Mouse (Mus musculus) MEL (cell line): ENCODE measurements around the gene Dnase1l3. TPM values are rescaled to one million over a fixed set of nuclear protein-coding genes. Genes with fewer than 3 reads are reported as not detected.
A peak's percentile ranks its signal among the peaks of the same experiment; 100 is the strongest.

Experiments
- DNase-seq: peaks from one replicate; pipeline ENCODE4 v3.0.0; 2011; ENCODE audit warnings: low read depth, low spot score
- H3K27ac ChIP-seq: 2 replicates; pipeline ENCODE4 v1.5.1; 2012; ENCODE audit warnings: low read depth, mild to moderate bottlenecking, control low read depth, low read length, moderate library complexity; ENCODE audit not compliant: control insufficient read depth
- H3K27me3 ChIP-seq, 2 experiments: fragments of 150-350 bp in 1 of 2; sonication (generic) in 1 of 2; 2 replicates each; pipeline ENCODE4 v1.6.1; 2012; ENCODE audit warnings: low read length in 2 of 2, mild to moderate bottlenecking in 2 of 2, improper control_type of control experiment in 1 of 2, moderate library complexity in 1 of 2; ENCODE audit not compliant: insufficient read depth in 2 of 2, control insufficient read depth in 1 of 2
- H3K36me3 ChIP-seq, 2 experiments: 2 replicates each; pipeline ENCODE4 v1.6.1; 2012 to 2014; ENCODE audit warnings: low read length in 2 of 2, improper control_type of control experiment in 1 of 2, inconsistent platforms in 1 of 2, mild to moderate bottlenecking in 1 of 2; ENCODE audit not compliant: insufficient read depth in 2 of 2, control insufficient read depth in 1 of 2
- H3K4me1 ChIP-seq, 2 experiments: fragments of 150-350 bp in 1 of 2; sonication (generic) in 1 of 2; 2 replicates each; pipeline ENCODE4 v1.6.1; 2012; ENCODE audit warnings: low read length in 2 of 2, improper control_type of control experiment in 1 of 2, mild to moderate bottlenecking in 1 of 2; ENCODE audit not compliant: insufficient read depth in 2 of 2, control insufficient read depth in 1 of 2
- H3K4me3 ChIP-seq, 2 experiments: fragments of 150-350 bp in 1 of 2; sonication (generic) in 1 of 2; 2 replicates each; pipeline ENCODE4 v1.5.1; 2012; ENCODE audit warnings: low read depth in 2 of 2, low read length in 2 of 2, mild to moderate bottlenecking in 2 of 2, moderate library complexity in 2 of 2, control low read depth in 1 of 2, improper control_type of control experiment in 1 of 2; ENCODE audit not compliant: control insufficient read depth in 1 of 2, insufficient read depth in 1 of 2
- H3K79me2 ChIP-seq: 2 replicates; pipeline ENCODE4 v1.6.1; 2012; ENCODE audit warnings: mild to moderate bottlenecking, low read length, moderate library complexity; ENCODE audit not compliant: control insufficient read depth, poor library complexity, insufficient read depth
- H3K9ac ChIP-seq: 2 replicates; pipeline ENCODE4 v1.6.1; 2012; ENCODE audit warnings: low read depth, mild to moderate bottlenecking, control low read depth, low read length, moderate library complexity; ENCODE audit not compliant: control insufficient read depth, poor library complexity, severe bottlenecking
- H3K9me3 ChIP-seq: fragments of 150-350 bp; sonication (generic); replicated peaks from 2 replicates; pipeline ENCODE4 v1.6.1; 2012; ENCODE audit warnings: mild to moderate bottlenecking, low read length, improper control_type of control experiment, moderate library complexity; ENCODE audit not compliant: insufficient read depth
- CHD1 ChIP-seq: IDR thresholded peaks from 2 replicates; pipeline ENCODE4 v1.6.1; 2012; ENCODE audit warnings: low read depth, mild to moderate bottlenecking, inconsistent platforms, low read length, improper control_type of control experiment
- CHD2 ChIP-seq: IDR thresholded peaks from 2 replicates; pipeline ENCODE4 v1.6.1; 2011; ENCODE audit warnings: low read length, improper control_type of control experiment
- CTCF ChIP-seq, 3 experiments: IDR thresholded peaks in 2 of 3; conservative IDR thresholded peaks in 1 of 3; 2 replicates each; pipeline ENCODE4 v1.5.1; 2011 to 2012; ENCODE audit warnings: low read length in 3 of 3, low read depth in 2 of 3, mild to moderate bottlenecking in 2 of 3, improper control_type of control experiment in 1 of 3, inconsistent platforms in 1 of 3, mixed read lengths in 1 of 3, moderate library complexity in 1 of 3; ENCODE audit not compliant: control insufficient read depth in 1 of 3, insufficient read depth in 1 of 3, poor library complexity in 1 of 3, severe bottlenecking in 1 of 3
- ELF1 ChIP-seq: IDR thresholded peaks from 2 replicates; pipeline ENCODE4 v1.6.1; 2014; ENCODE audit warnings: low read depth, mild to moderate bottlenecking, inconsistent platforms, low read length, improper control_type of control experiment, moderate library complexity
- EP300 ChIP-seq, 2 experiments: IDR thresholded peaks; 2 replicates each; pipeline ENCODE4 v1.6.1; 2011; ENCODE audit warnings: improper control_type of control experiment in 2 of 2, low read length in 2 of 2, low read depth in 1 of 2, mild to moderate bottlenecking in 1 of 2
- ETS1 ChIP-seq: IDR thresholded peaks from 2 replicates; pipeline ENCODE4 v1.6.1; 2012; ENCODE audit warnings: low read depth, mild to moderate bottlenecking, inconsistent platforms, low read length, improper control_type of control experiment, moderate library complexity
- GABPA ChIP-seq: IDR thresholded peaks from 2 replicates; pipeline ENCODE4 v1.6.1; 2012; ENCODE audit warnings: low read depth, mild to moderate bottlenecking, inconsistent platforms, low read length, improper control_type of control experiment, moderate library complexity
- GATA1 ChIP-seq: IDR thresholded peaks from 2 replicates; pipeline ENCODE4 v1.6.1; 2011; ENCODE audit warnings: low read depth, low read length, improper control_type of control experiment
- HCFC1 ChIP-seq: IDR thresholded peaks from 2 replicates; pipeline ENCODE4 v1.6.1; 2012; ENCODE audit warnings: low read depth, mild to moderate bottlenecking, inconsistent platforms, low read length, improper control_type of control experiment, moderate library complexity
- MAX ChIP-seq: IDR thresholded peaks from 2 replicates; pipeline ENCODE4 v1.6.1; 2011; ENCODE audit warnings: low read length, improper control_type of control experiment
- MXI1 ChIP-seq: IDR thresholded peaks from 2 replicates; pipeline ENCODE4 v1.6.1; 2011; ENCODE audit warnings: mild to moderate bottlenecking, low read depth, low read length, improper control_type of control experiment
- MYC ChIP-seq: IDR thresholded peaks from 2 replicates; pipeline ENCODE4 v1.6.1; 2011; ENCODE audit warnings: low read depth, mild to moderate bottlenecking, low read length, improper control_type of control experiment, moderate library complexity
- POLR2AphosphoS2 ChIP-seq: IDR thresholded peaks from 2 replicates; pipeline ENCODE4 v1.6.1; 2011; ENCODE audit warnings: low read length, improper control_type of control experiment
- POLR2AphosphoS5 ChIP-seq: IDR thresholded peaks from 2 replicates; pipeline ENCODE4 v1.6.1; 2012; ENCODE audit warnings: low read depth, borderline replicate concordance, mild to moderate bottlenecking, inconsistent platforms, low read length, moderate library complexity, mixed read lengths
- RAD21 ChIP-seq: IDR thresholded peaks from 2 replicates; pipeline ENCODE4 v1.6.1; 2011; ENCODE audit warnings: mild to moderate bottlenecking, low read depth, low read length, improper control_type of control experiment
- SMC3 ChIP-seq: IDR thresholded peaks from 2 replicates; pipeline ENCODE4 v1.6.1; 2011; ENCODE audit warnings: low read depth, low read length, improper control_type of control experiment
- TAL1 ChIP-seq: IDR thresholded peaks from 2 replicates; pipeline ENCODE4 v1.6.1; 2012; ENCODE audit warnings: mild to moderate bottlenecking, inconsistent platforms, low read length, moderate library complexity, mixed read lengths
- TCF12 ChIP-seq: IDR thresholded peaks from 2 replicates; pipeline ENCODE4 v1.6.1; 2014; ENCODE audit warnings: low read depth, mild to moderate bottlenecking, inconsistent platforms, low read length, improper control_type of control experiment, moderate library complexity
- UBTF ChIP-seq: IDR thresholded peaks from 2 replicates; pipeline ENCODE4 v1.6.1; 2012; ENCODE audit warnings: low read depth, mild to moderate bottlenecking, inconsistent platforms, low read length, improper control_type of control experiment, moderate library complexity, borderline replicate concordance; ENCODE audit not compliant: insufficient read depth
- USF1 ChIP-seq: IDR thresholded peaks from 2 replicates; pipeline ENCODE4 v1.6.1; 2014; ENCODE audit warnings: low read depth, mild to moderate bottlenecking, inconsistent platforms, low read length, improper control_type of control experiment, moderate library complexity
- ZC3H11A ChIP-seq: IDR thresholded peaks from 2 replicates; pipeline ENCODE4 v1.6.1; 2012; ENCODE audit warnings: low read depth, mild to moderate bottlenecking, inconsistent platforms, low read length, improper control_type of control experiment
- ZMIZ1 ChIP-seq: IDR thresholded peaks from 2 replicates; pipeline ENCODE4 v1.6.1; 2012; ENCODE audit warnings: low read depth, mild to moderate bottlenecking, inconsistent platforms, low read length, improper control_type of control experiment, moderate library complexity
- ZNF384 ChIP-seq: IDR thresholded peaks from 2 replicates; pipeline ENCODE4 v1.6.1; 2012; ENCODE audit warnings: low read depth, mild to moderate bottlenecking, inconsistent platforms, low read length, improper control_type of control experiment
- polyA plus RNA-seq, 2 experiments: library from polyadenylated mRNA; stranded (reverse) in 1 of 2; unstranded in 1 of 2; fragments of >175 nt in 1 of 2; fragments of >200 nt in 1 of 2; gene quantifications; 2 replicates each; pipeline versions ENCODE4 v1.2.1 to v1.2.4; 2012; ENCODE audit warnings: low replicate concordance in 2 of 2, low read depth in 1 of 2; ENCODE audit not compliant: insufficient read length in 2 of 2, insufficient read depth in 1 of 2, missing spikeins in 1 of 2
- total RNA-seq: library from RNA; depleted of rRNA; stranded (reverse); fragments of 300-350 nt; gene quantifications from 2 replicates; pipeline ENCODE4 v1.2.3, GENCODE M21; 2012; rRNA removed

Dnase1l3 gene
- total RNA-seq (not detected in 2 replicates), polyA plus RNA-seq (not detected)

- no peak within 1 kb of the TSS for H3K4me3 ChIP-seq
- no peak for DNase-seq
- no peaks in the 10 kb centered on the region for H3K27me3 ChIP-seq
- H3K27ac ChIP-seq = no peak within 1 kb of the TSS
- no peaks in the 10 kb centered on the region for H3K4me1 ChIP-seq
- TF ChIP-seq GATA1 (no peak), TAL1 (no peak), GABPA (no peak), CTCF (IDR thresholded peaks at IDR 0.05 in 2 of 3, conservative IDR thresholded peaks at IDR 0.05 in 1 of 3; ENCODE audit: control insufficient read depth in 1 of 3, insufficient read depth in 1 of 3, low read depth in 2 of 3, low read length in 3 of 3, poor library complexity in 1 of 3, severe bottlenecking in 1 of 3) (peak in 2 of 3 experiments; percentile 19 to 32; a peak in 3 of 6 replicates), MAX (no peak), SMC3 (0 out of 2 replicates have a peak, but pooled peaks have one; percentile 11), CHD1 (no peak)
- no peaks in the 10 kb centered on the region for H3K36me3 ChIP-seq
- H3K9me3 ChIP-seq = no peaks in the 10 kb centered on the region
- no peaks in the 10 kb centered on the region for H3K79me2 ChIP-seq
- H3K9ac ChIP-seq = no peak within 1 kb of the TSS
These were observed at the start of gene Dnase1l3 for GRCm38 (mm10) chr14:7994271-7994767. Gene Dnase1l3 (minus strand): TSS chr14:7994573.

- Histone ChIP-seq H3K27me3 (no peaks in the 10 kb centered on the region), H3K9ac (no peak overlapping the region), H3K4me3 (no peak overlapping the region), H3K36me3 (no peaks in the 10 kb centered on the region), H3K4me1 (no peaks in the 10 kb centered on the region), H3K79me2 (no peaks in the 10 kb centered on the region), H3K27ac (no peak overlapping the region), H3K9me3 (no peaks in the 10 kb centered on the region)
- no peak for DNase-seq
- no peak for TF ChIP-seq CHD2
- no peak for TF ChIP-seq MYC
- TF ChIP-seq ZC3H11A = no peak
- TF ChIP-seq SMC3 = no peak
- no peak for TF ChIP-seq CTCF (IDR thresholded peaks at IDR 0.05 in 2 of 3, conservative IDR thresholded peaks at IDR 0.05 in 1 of 3; ENCODE audit: control insufficient read depth in 1 of 3, insufficient read depth in 1 of 3, low read depth in 2 of 3, low read length in 3 of 3, poor library complexity in 1 of 3, severe bottlenecking in 1 of 3)
- TF ChIP-seq POLR2AphosphoS2 = no peak
- no peak for TF ChIP-seq USF1
- no peak for TF ChIP-seq ETS1
- TF ChIP-seq ELF1 = no peak
- TF ChIP-seq CHD1 = no peak
- TF ChIP-seq POLR2AphosphoS5 = no peak
- TF ChIP-seq EP300 (IDR thresholded peaks at IDR 0.05; ENCODE audit: low read depth in 1 of 2, low read length in 2 of 2) = no peak
- no peak for TF ChIP-seq TCF12
- TF ChIP-seq HCFC1 = no peak
- TF ChIP-seq GATA1 = no peak
- TF ChIP-seq ZNF384 = no peak
- no peak for TF ChIP-seq ZMIZ1
- no peak for TF ChIP-seq RAD21
- TF ChIP-seq MXI1 = no peak
- TF ChIP-seq UBTF = no peak
These were observed 48.2 kb upstream of the Dnase1l3 start for GRCm38 (mm10) chr14:8042577-8042976.
